Mouse (Mus musculus) liver, adult 2 months (tissue): ENCODE results near the gene Armh3. TPM values are rescaled to one million over a fixed set of nuclear protein-coding genes. Genes with fewer than 3 reads are reported as not detected.

Source experiments
- DNase-seq: peaks from one replicate; pipeline ENCODE4 v3.0.0-alpha.2; 2011; ENCODE audit warnings: low read depth, low spot score; ENCODE audit errors: extremely low read depth
- H3K27ac ChIP-seq: fragments of 200-500 bp; replicated peaks from 2 replicates; pipeline ENCODE4 v1.5.1; 2012; ENCODE audit warnings: low read depth, mild to moderate bottlenecking, control low read depth, inconsistent platforms, low read length; ENCODE audit not compliant: insufficient read depth
- H3K27me3 ChIP-seq: fragments of 200-500 bp; 2 replicates; pipeline ENCODE4 v1.6.1; 2012; ENCODE audit warnings: mild to moderate bottlenecking, moderate library complexity, low read length, inconsistent platforms; ENCODE audit not compliant: control insufficient read depth, insufficient read depth
- H3K36me3 ChIP-seq: fragments of 200-500 bp; 2 replicates; pipeline ENCODE4 v1.6.1; 2012; ENCODE audit warnings: low read length, inconsistent platforms; ENCODE audit not compliant: control insufficient read depth, insufficient read depth
- H3K4me1 ChIP-seq: fragments of 200-500 bp; 2 replicates; pipeline ENCODE4 v1.6.1; 2011; ENCODE audit warnings: low read length; ENCODE audit not compliant: control insufficient read depth, insufficient read depth
- H3K4me3 ChIP-seq: fragments of 200-500 bp; 2 replicates; pipeline ENCODE4 v1.5.1; 2011; ENCODE audit warnings: low read depth, mild to moderate bottlenecking, control low read depth, low read length, moderate library complexity; ENCODE audit not compliant: insufficient read depth
- H3K79me2 ChIP-seq: fragments of 200-500 bp; 2 replicates; pipeline ENCODE4 v1.6.1; 2012; ENCODE audit warnings: inconsistent platforms, mild to moderate bottlenecking, low read length, moderate library complexity; ENCODE audit not compliant: control insufficient read depth, insufficient read depth
- H3K9ac ChIP-seq: fragments of 200-500 bp; 2 replicates; pipeline ENCODE4 v1.6.1; 2012; ENCODE audit warnings: low read depth, mild to moderate bottlenecking, control low read depth, inconsistent platforms, low read length
- CTCF ChIP-seq: fragments of 200-500 bp; IDR thresholded peaks from 2 replicates; pipeline ENCODE4 v1.5.1; 2011; ENCODE audit warnings: low read depth, low read length, control low read depth
- POLR2A ChIP-seq: fragments of 200-500 bp; IDR thresholded peaks from 2 replicates; pipeline ENCODE4 v1.6.1; 2011; ENCODE audit warnings: low read length, control low read depth; ENCODE audit not compliant: insufficient read depth; ENCODE audit errors: extremely low read depth
- WGBS: fragments of 180-500 bp; shearing (Covaris S2); methylation state at CpG from one replicate; pipeline ENCODE4 v1.1.7; 2018; 5-methylcytosine and 5-hydroxymethylcytosine counted together
- polyA plus RNA-seq: library from polyadenylated mRNA; depleted of rRNA; stranded (reverse); fragments of >200 nt; gene quantifications from 2 replicates; pipeline ENCODE4 v1.2.3, GENCODE M21; 2012
- total RNA-seq: library from RNA; depleted of rRNA; stranded (reverse); fragments of >200 nt; gene quantifications from 2 replicates; pipeline ENCODE4 v1.2.3, GENCODE M21; 2014

Armh3 gene
- total and polyA plus RNA-seq, 2 experiments: 3.8 to 5.2 TPM

DNA sequence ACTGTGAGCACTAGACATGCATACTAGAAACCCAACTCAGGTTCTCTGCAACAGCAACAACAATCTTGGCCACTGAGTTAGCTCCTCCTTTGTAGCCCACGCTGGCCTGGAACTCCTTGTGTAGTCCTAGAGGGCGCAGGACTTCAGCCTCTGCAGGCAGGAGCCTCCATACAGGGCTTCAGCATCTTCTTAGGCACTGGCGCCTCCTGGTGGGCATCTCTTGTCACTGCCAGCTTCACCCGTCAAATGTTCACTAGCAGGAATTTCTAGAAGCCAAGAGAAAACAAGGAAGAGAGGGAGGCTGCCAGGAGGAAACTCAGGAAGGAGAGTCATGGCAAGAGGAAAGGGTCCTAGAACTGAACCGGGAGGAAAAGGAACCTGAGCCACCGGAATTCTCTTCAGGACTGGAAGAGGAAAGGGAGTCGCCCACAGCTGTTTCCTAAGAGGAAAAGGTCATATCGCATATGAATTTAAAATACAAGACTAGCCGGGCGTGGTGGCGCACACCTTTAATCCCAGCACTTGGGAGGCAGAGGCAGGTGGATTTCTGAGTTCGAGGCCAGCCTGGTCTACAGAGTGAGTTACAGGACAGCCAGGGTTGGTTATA lies 16.4 kb upstream of the Armh3 start:
- H3K4me3 ChIP-seq: no peak overlapping the region
- no peaks in the 10 kb centered on the region for H3K27me3 ChIP-seq
- no peaks in the 10 kb centered on the region for H3K4me1 ChIP-seq
- no peak overlapping the region for H3K9ac ChIP-seq
- no peaks in the 10 kb centered on the region for H3K79me2 ChIP-seq
- WGBS: 28% methylated on average over 12 of the region's 12 CpGs
- no peaks in the 10 kb centered on the region for H3K36me3 ChIP-seq
- no peak for TF ChIP-seq POLR2A
- peak; percentile 98 for TF ChIP-seq CTCF
- H3K27ac ChIP-seq: no peak overlapping the region
- peak; percentile 76 for DNase-seq

DNA sequence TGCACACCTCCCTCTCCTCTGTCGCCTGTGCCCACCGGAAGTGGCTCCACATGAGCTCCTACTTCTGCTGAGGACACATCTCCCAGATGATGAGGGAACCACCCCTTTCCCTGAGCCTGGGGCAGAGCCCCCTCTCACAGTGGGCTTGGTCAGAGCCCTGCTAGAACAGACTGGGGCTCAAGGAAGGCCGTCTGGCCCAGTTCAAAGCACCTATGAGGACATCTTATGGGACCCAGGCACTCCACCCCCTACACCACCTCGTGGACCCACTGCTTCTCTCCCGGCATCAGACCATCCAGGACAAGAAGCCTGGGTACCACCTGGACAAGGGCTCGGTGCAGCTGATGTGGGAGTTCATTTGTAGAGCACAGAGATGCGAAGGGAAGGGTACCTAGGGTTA lies 7.4 kb upstream of the Armh3 start:
- H3K27ac ChIP-seq: no peak overlapping the region
- TF ChIP-seq CTCF (no peak), POLR2A (no peak)
- whole genome bisulfite sequencing: 91% methylated on average over 7 of the region's 7 CpGs
- H3K4me1 ChIP-seq: peaks cover 5% of the 10 kb centered on the region; the same call in 1 of the 2 replicates
- H3K79me2 ChIP-seq: peaks cover 5% of the 10 kb centered on the region; the same call in 1 of the 2 replicates
- DNase-seq: no peak
- H3K27me3 ChIP-seq: no peaks in the 10 kb centered on the region
- no peaks in the 10 kb centered on the region for H3K36me3 ChIP-seq
- no peak overlapping the region for H3K4me3 ChIP-seq
- H3K9ac ChIP-seq: no peak overlapping the region

DNA sequence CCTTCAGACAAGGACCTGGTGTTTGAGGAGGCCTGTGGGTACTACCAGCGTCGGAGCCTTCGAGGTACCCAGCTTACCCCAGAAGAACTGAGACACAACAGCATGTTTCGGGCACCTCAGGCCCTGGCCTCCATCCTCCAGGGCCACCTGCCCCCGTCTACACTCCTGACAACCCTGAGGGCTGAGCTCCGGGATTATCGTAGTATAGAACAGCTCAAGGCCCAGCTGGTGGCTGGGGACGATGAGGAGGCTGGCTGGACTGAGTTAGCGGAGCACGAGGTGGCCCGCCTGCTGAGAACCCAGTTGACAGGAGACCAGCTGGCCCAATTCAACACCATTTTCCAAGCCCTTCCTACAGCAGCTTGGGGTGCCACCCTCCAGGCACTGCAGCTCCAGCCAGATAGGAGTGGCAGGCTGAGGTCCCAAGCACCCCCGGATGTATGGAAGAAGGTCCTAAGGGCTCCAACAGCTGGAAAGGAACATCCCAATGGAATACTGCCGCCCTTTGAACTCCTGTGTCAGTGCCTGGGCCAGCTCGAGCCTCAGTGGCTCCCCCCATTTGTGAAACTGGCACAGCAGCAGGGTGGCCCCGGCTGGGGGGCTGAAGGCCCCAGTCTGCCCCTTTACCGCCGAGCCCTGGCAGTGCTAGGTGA lies 6.7 kb upstream of the Armh3 start:
- DNase-seq: no peak
- Histone ChIP-seq H3K27me3 (no peaks in the 10 kb centered on the region), H3K4me3 (no peak overlapping the region), H3K79me2 (peaks cover 5% of the 10 kb centered on the region; the same call in 1 of the 2 replicates), H3K4me1 (peaks cover 5% of the 10 kb centered on the region; the same call in 1 of the 2 replicates), H3K36me3 (no peaks in the 10 kb centered on the region), H3K27ac (no peak overlapping the region), H3K9ac (no peak overlapping the region)
- TF ChIP-seq CTCF (no peak), POLR2A (no peak)
- WGBS: 90% methylated on average over 17 of the region's 17 CpGs

GRCm38 (mm10) chr19:46003371-46004226 lies 5.3 kb upstream of the Armh3 start, which contains the start of gene Hps6:
Hps6 (plus strand) TSS chr19:46003508.
- DNase-seq: peak; percentile 85
- 3% methylated on average over 70 of the region's 70 CpGs for WGBS
- Histone ChIP-seq H3K27me3 (no peaks in the 10 kb centered on the region), H3K9ac (peak within 1 kb of the TSS; percentile 77), H3K4me1 (peaks cover 5% of the 10 kb centered on the region; the same call in 1 of the 2 replicates), H3K27ac (peak within 1 kb of the TSS; percentile 23; the same call in 1 of the 2 replicates), H3K79me2 (peaks cover 5% of the 10 kb centered on the region; the same call in 1 of the 2 replicates), H3K36me3 (no peaks in the 10 kb centered on the region), H3K4me3 (peak within 1 kb of the TSS; percentile 76)
- TF ChIP-seq CTCF (no peak), POLR2A (peak; percentile 85)

DNA sequence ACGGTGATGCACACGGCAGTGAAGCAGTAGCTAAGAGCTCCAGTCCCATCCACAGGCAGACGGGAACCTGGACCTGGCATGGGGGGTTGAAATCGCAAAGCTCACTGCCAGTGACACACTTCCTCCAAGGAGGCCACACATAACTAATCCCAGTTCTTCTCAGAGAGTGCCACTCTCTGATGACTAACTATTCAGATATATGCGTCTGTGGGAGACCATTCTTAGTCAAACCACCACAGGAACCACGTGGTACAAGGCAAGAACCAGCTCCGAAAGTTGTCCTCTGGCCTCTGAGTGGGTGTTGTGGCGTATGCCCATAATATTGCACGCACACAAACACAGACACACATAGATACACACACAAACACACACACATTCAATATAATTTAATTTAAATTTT lies 4.0 kb upstream of the Armh3 start:
- TF ChIP-seq CTCF: no peak
- no peak for TF ChIP-seq POLR2A

More for the DNA sequence above, 4.0 kb upstream of the Armh3 start:
- H3K9ac ChIP-seq: no peak overlapping the region
- WGBS: 82% methylated on average over 9 of the region's 9 CpGs
- no peaks in the 10 kb centered on the region for H3K36me3 ChIP-seq
- no peak overlapping the region for H3K27ac ChIP-seq
- H3K4me1 ChIP-seq: peaks cover 7% of the 10 kb centered on the region; the same call in 1 of the 2 replicates
- H3K4me3 ChIP-seq: no peak overlapping the region
- no peak for DNase-seq
- no peaks in the 10 kb centered on the region for H3K27me3 ChIP-seq
- peaks cover 5% of the 10 kb centered on the region; the same call in 1 of the 2 replicates for H3K79me2 ChIP-seq
